Mouse (Mus musculus) C2C12 (cell line): Measurements from ENCODE around the gene Rplp0. TPM values are rescaled to one million over a fixed set of nuclear protein-coding genes. Genes with fewer than 3 reads are reported as not detected.

Experiments used
- H3K27me3 ChIP-seq: one replicate; pipeline ENCODE4 v1.6.1; 2011; ENCODE audit not compliant: control insufficient read depth, insufficient read depth, insufficient read length
- H3K36me3 ChIP-seq: one replicate; pipeline ENCODE4 v1.6.1; 2011; ENCODE audit not compliant: control insufficient read depth, insufficient read depth
- H3K4me3 ChIP-seq: one replicate; pipeline ENCODE4 v1.5.1; 2011; ENCODE audit warnings: mild to moderate bottlenecking, control low read depth; ENCODE audit not compliant: poor library complexity, insufficient read depth, severe bottlenecking
- H3K79me2 ChIP-seq: one replicate; pipeline ENCODE4 v1.6.1; 2011; ENCODE audit not compliant: control insufficient read depth, insufficient read depth
- H3K79me3 ChIP-seq: one replicate; pipeline ENCODE4 v1.6.1; 2011; ENCODE audit warnings: low read depth, control low read depth
- H3ac ChIP-seq: one replicate; pipeline ENCODE3; 2011; ENCODE audit warnings: low read depth; ENCODE audit not compliant: control insufficient read depth, insufficient read length
- CEBPB ChIP-seq: IDR thresholded peaks from one replicate; pipeline ENCODE4 v1.6.1; 2011; ENCODE audit warnings: low read depth, mild to moderate bottlenecking, control low read depth, moderate library complexity
- CTCF ChIP-seq: IDR thresholded peaks from one replicate; pipeline ENCODE4 v1.5.1; 2011; ENCODE audit not compliant: control insufficient read depth, insufficient read depth, insufficient read length
- FOSL1 ChIP-seq: IDR thresholded peaks from one replicate; pipeline ENCODE4 v1.8.0; 2011; ENCODE audit warnings: mild to moderate bottlenecking, low read length; ENCODE audit not compliant: poor library complexity, insufficient read depth, severe bottlenecking
- MAX ChIP-seq: IDR thresholded peaks from one replicate; pipeline ENCODE4 v1.6.1; 2011; ENCODE audit warnings: mild to moderate bottlenecking, control low read depth
- MYOD1 ChIP-seq: IDR thresholded peaks from one replicate; pipeline ENCODE4 v1.6.1; 2011; ENCODE audit warnings: low read depth; ENCODE audit not compliant: control insufficient read depth, insufficient read length
- MYOG ChIP-seq: IDR thresholded peaks from one replicate; pipeline ENCODE4 v1.6.1; 2011; ENCODE audit not compliant: control insufficient read depth, insufficient read length; ENCODE audit errors: extremely low read depth
- USF1 ChIP-seq: IDR thresholded peaks from one replicate; pipeline ENCODE4 v1.6.1; 2011; ENCODE audit warnings: low read depth, mild to moderate bottlenecking, control low read depth, moderate library complexity
- polyA plus RNA-seq: library from polyadenylated mRNA; unstranded; fragments of >200 nt; fragmentation: generic; extraction: Trizol; gene quantifications from one replicate; pipeline ENCODE4 v1.2.1, GENCODE M21; 2012; ENCODE audit warnings: missing spikeins

Rplp0 gene
- polyA plus RNA-seq, 1 experiment, result 5,791 TPM

- TF ChIP-seq MAX (no peak), CTCF (no peak), CEBPB (no peak), FOSL1 (no peak), MYOG (no peak), MYOD1 (no peak), USF1 (no peak)
- Histone ChIP-seq H3K27me3 (no peaks in the 10 kb centered on the region), H3K79me2 (peaks cover 25% of the 10 kb centered on the region), H3K79me3 (peaks cover 2% of the 10 kb centered on the region), H3ac (no peak overlapping the region), H3K36me3 (peaks cover 39% of the 10 kb centered on the region), H3K4me3 (no peak overlapping the region)
These were observed 12.7 kb upstream of the Rplp0 start for GRCm38 (mm10) chr5:115546536-115546935.

DNA sequence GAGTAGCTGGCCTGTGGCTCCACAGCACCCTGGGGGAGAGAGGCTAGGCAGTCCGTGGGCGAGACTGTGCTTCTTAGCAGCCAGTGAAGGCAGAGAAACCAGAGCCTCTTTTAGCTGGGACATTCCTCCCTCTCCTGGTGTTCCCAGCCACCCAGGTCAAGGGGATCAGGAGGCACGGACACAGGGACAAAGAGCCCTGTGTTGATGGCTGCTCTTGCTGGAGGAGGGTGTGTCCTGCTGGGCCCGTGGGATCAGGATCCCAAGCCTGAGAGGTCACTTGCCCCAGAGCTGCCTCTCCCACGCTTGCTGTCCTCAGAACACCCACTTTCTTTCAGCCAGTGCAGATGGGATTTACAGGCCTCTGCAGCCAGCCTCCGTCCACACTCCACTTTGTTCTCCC lies 12.3 kb upstream of the Rplp0 start:
- Histone ChIP-seq H3K27me3 (no peaks in the 10 kb centered on the region), H3K36me3 (peaks cover 39% of the 10 kb centered on the region), H3K79me2 (peaks cover 23% of the 10 kb centered on the region), H3ac (no peak overlapping the region), H3K4me3 (no peak overlapping the region), H3K79me3 (peaks cover 2% of the 10 kb centered on the region)
- no peak for TF ChIP-seq FOSL1
- no peak for TF ChIP-seq MYOG

- TF ChIP-seq USF1 (no peak), MAX (no peak), MYOG (no peak), MYOD1 (no peak), CEBPB (no peak), FOSL1 (no peak), CTCF (no peak)
- H3K27me3 ChIP-seq, result no peaks in the 10 kb centered on the region
- H3K79me2 ChIP-seq, result peaks cover 19% of the 10 kb centered on the region
- no peak overlapping the region for H3K4me3 ChIP-seq
- H3K36me3 ChIP-seq, result peaks cover 39% of the 10 kb centered on the region
- H3ac ChIP-seq, result no peak overlapping the region
- peaks cover 2% of the 10 kb centered on the region for H3K79me3 ChIP-seq
These were observed 11.8 kb upstream of the Rplp0 start for GRCm38 (mm10) chr5:115547421-115547820.

GRCm38 (mm10) chr5:115548501-115549285 lies 10.6 kb upstream of the Rplp0 start:
- H3K36me3 ChIP-seq, result peaks cover 39% of the 10 kb centered on the region
- no peak overlapping the region for H3K4me3 ChIP-seq
- TF ChIP-seq MYOG, result no peak
- TF ChIP-seq CEBPB, result no peak
- TF ChIP-seq FOSL1, result no peak
- H3ac ChIP-seq, result no peak overlapping the region
- no peaks in the 10 kb centered on the region for H3K27me3 ChIP-seq
- no peaks in the 10 kb centered on the region for H3K79me3 ChIP-seq
- H3K79me2 ChIP-seq, result peaks cover 6% of the 10 kb centered on the region

- no peak overlapping the region for H3ac ChIP-seq
- no peaks in the 10 kb centered on the region for H3K79me2 ChIP-seq
- H3K36me3 ChIP-seq, result peaks cover 31% of the 10 kb centered on the region
- no peaks in the 10 kb centered on the region for H3K27me3 ChIP-seq
- TF ChIP-seq MYOD1, result no peak
- TF ChIP-seq CEBPB, result no peak
- TF ChIP-seq USF1, result no peak
- no peak for TF ChIP-seq MAX
- TF ChIP-seq CTCF, result no peak
- no peak for TF ChIP-seq MYOG
- TF ChIP-seq FOSL1, result no peak
- H3K79me3 ChIP-seq, result no peaks in the 10 kb centered on the region
- no peak overlapping the region for H3K4me3 ChIP-seq
These were observed 8.7 kb upstream of the Rplp0 start for GRCm38 (mm10) chr5:115550482-115551005.

GRCm38 (mm10) chr5:115551386-115551785 lies 7.9 kb upstream of the Rplp0 start:
- Histone ChIP-seq H3K36me3 (peaks cover 26% of the 10 kb centered on the region), H3K79me2 (no peaks in the 10 kb centered on the region), H3ac (no peak overlapping the region), H3K4me3 (no peak overlapping the region), H3K79me3 (no peaks in the 10 kb centered on the region), H3K27me3 (no peaks in the 10 kb centered on the region)
- TF ChIP-seq CTCF (no peak), USF1 (no peak), MAX (no peak), FOSL1 (no peak), CEBPB (no peak), MYOD1 (no peak), MYOG (no peak)
